Mouse (Mus musculus) gastrocnemius, postnatal 36 days (tissue): ENCODE measurements around the gene Fam89a. TPM values are rescaled to one million over a fixed set of nuclear protein-coding genes. Genes with fewer than 3 reads are reported as not detected.

Source experiments
- DNase-seq, 2 experiments: peaks; one replicate each; pipeline ENCODE4 v3.0.0; 2022
- intact Hi-C: fragments of 180-260 bp; cut with DNase I; formaldehyde crosslinking; loops from one replicate; pipeline ENCODE4 v1.15.1; 2025
- total RNA-seq, 2 experiments: library from RNA; stranded (reverse); gene quantifications; 2 replicates each; pipeline ENCODE4 v1.2.3; 2021

Gene Fam89a
- total RNA-seq, 2 experiments from 2014 or later = 0.37 to 0.64 TPM

DNA sequence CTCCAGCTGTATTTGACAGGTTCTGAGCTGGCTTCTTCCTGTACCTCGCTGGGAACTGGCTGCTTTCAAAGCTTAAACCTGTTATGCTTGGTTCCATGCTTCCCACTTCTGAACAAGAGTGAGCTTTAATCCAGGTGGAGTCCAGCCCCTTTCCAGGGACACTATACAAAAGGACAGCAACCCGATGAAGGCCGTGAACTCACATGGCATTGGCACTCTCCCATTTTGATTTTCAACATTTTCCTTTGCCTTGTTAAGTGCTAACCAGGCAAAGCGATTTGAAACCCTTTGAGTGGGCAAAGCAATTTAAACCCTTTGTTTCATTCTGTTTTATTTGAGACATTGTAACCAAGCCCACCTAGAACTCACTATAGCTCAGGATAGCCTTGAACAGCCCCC lies 3.2 kb upstream of the Fam89a start:
- DNase-seq = no peak
- intact Hi-C loops = no loop called here

DNA sequence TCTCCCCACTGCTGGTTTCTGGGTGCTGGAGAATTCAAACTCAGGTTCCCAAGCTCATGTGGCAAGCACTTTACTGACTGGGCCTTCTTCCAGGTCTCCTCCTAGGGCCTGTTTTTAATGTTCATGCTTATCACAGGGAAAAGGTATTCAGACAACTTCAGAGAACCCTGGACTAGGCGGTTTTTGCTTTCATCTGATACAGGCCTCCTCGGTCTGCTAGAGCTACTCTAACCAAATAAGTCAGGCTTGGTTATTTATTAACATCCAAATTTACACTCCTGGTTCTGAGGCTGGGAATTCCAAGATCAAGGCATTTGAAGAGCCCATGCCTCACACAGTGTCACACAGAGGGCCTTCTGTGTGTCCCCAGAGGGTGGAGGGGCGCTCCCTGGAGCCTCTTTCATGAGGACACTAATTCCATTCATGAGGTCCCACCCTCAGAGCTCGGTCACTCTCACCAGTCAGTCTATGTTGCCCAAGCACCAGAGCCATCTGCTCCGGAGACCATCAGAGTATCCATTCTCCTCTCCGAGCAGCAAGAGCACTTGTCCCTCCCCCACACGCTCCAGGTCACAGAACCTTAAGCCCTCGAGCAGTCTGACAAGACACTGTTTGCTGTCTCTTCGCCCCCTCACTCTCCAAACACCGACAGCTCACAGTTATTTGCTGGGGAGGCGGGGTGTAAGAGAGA lies 2.6 kb upstream of the Fam89a start:
- intact Hi-C loops = no loop called here
- no peak for DNase-seq

DNA sequence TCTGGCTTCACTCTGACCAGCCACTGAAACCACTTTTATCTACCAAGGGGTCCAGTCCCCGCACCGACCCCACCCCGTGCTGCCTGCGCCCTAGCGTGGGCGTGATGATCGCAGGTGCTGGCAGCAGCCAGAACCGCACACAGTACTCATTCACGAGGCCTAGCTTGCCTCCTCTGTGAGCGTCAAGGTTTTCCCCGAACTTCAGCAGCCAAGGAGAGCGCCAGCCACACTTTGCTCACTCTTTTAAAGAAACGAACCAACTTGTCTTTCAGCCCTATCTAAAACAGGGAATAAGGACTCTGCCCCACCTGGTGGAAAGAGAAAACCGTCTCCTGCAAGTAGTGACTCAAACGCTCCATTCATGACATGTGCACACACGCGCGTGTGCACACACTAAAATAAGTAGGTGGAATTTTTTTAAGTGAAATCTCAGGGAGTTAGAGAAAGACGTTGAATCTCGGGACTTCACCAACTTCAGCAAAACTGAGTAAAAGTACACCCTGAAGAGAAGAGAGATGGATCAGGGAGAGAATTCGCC lies 762 bp upstream of the Fam89a start:
- no peak for DNase-seq
- intact Hi-C loops = no loop called here

DNA sequence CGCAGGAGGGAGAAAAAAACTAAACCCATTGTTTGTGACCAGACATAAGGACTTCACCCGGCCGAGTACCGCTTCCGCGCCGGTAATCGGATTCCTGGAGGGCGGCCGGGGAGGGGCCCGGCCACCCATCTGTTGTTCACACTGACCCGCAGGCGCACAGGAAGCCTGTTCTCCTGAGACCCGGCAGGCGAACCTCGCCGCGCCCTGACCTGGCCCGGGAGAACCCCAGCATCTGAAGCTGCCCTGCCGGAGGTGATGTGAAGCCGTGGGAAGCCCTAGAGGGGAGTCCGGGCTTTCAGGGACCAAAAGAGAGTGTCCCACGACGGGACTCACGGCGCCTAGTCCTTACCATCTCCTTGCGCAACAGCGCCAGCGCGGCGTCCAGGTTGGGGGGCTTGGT lies 441 bp downstream of the Fam89a start:
- intact Hi-C loops = no loop called here
- DNase-seq = no peak

DNA sequence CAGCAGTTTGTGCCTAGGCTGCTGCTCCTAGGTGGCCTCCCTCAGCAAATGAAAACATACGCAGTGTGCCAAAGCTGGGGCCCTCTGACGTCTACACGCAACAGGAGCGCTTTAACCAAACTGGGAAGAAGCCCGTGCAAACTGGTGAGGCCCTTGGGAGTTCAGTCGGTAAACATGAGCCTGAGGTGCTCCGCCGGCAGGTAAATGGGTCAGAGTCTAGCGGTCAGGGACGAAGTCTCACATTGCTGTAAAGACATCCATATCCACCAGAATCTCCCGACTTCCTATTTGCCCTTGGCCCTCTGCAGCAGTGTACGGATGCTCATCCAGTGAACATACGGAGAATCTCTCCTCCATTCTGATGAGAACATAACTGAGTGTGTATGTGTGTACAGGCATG lies 5.0 kb downstream of the Fam89a start:
- intact Hi-C loops = no loop called here

DNA sequence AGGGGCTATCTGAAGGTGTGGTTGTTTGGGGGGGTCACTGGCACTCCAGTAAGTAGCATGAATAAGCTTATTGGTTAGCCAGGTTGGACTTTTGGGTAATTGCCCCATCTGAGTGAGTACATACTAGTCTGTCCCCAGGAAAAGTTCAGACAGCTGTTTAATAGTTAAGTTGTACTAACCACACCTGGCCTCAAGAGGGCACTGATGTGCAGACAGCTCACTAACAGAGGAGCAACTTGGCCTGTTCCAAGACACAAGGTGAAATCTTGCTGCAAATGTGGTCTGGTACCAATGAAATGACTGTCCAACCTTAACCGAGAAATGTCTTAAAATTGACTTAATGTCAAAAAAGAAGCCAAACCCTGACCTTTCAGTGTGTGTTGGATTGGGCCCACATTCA lies 12.4 kb downstream of the Fam89a start:
- no peak for DNase-seq
- intact Hi-C loops = loop anchor here (1.0 to 2.0 kb wide), 2 partner anchors 36 to 89 kb away; no protein-coding TSS in a partner anchor

More for the DNA sequence above, 5.0 kb downstream of the Fam89a start:
- DNase-seq = no peak

DNA sequence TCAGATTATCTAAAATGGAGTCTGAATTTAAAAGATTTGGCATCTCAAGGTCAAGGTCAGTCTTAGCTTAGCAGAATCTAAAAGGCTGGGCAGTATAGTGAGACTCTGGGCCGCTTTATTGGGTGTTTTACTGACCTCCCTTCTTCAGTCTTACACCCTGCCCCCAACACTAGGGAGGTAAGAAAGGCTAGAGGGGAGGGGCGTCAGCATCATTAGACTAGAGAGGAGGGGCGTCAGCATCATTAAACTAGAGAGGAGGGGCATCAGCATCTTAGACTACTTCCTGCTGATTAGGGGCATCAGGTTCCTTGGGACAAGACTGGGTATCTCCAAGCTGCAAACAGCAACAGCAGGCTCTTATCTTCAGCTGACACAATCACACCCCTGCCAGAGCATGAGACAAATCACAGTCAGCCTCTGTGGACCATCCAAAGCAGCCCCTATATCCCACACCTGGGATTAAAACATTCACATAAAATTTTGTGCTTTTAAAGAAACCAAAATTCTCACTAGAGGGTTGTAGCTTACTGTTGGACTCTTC lies 16.2 kb downstream of the Fam89a start:
- intact Hi-C loops = no loop called here
- DNase-seq = no peak

DNA sequence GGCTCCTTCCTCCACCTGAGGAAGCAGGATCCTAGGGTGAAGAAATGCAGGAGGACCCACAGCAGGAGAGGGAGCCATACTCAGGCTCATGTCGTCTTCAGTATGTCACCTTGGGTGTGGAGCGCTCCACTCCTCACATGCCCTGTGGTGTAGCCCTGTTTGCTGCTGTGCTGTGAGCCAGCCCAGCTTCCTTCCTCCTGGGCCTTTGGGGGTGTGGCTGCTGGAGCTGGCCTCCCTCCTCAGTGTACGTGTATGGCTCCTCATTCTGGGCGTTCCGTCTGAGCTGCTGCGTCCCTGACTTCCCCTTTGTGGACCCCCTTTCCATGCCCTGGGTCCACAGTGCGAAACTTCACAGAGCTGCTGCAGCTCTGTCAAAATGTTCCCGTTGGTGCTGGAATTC lies 18.8 kb downstream of the Fam89a start:
- no peak for DNase-seq
- intact Hi-C loops = no loop called here

DNA sequence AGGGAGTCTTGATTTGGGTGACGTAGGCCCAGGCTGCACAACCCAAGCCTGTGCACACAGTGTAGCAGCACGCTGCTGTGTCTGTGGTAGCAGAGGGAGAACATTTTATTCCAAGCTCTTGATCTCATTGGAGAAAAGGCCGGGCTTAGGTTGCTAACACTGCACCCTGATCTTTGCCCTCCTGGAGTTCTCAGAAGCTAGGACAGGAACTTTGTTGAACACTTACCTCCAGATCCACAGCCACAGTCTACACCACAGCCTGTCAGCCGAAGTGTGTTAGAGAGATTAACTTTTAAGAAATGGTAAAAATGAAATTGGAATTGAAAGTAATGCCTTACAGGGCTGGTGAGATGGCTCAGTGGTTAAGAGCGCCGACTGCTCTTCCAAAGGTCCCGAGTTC lies 27.3 kb downstream of the Fam89a start:
- intact Hi-C loops = no loop called here
- no peak for DNase-seq

DNA sequence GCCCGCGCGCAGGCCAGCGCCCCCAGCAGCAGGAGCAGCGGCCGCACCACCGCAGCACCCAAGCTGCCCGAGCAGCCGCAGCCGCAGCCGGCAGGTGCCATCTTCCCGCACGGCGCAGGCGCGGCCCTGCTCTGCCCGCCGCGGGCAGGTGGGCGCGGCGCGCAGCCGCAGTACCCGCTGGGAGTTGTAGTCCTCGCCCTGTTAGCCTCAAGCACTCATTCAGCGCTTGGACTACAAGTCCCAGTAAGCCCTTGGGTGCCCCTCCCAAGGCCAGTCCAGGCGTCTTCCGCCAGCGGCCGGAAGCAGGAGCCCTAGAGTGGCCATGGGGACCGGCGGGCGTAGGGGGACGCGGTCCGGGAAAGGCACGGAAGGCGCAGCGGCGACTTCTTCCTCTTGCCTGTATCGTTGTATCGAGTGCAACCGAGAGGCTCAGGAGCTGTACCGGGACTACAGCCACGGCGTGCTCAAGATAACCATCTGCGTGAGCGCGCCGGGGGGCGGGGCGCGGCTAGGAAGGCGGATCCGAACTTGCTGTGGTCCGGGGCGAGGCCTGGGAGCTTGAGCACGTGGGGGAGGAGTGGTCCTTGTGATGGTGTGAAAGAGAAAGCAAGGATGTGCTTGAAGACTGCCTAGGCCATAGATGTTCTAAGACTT lies 29.6 kb downstream of the Fam89a start, which contains the start of the genes Ttc13 and Arv1:
TSS of gene Ttc13 (minus strand) at position 122 of the 654 bp plus-strand sequence.
TSS of gene Arv1 (plus strand) at position 278 of the 654 bp plus-strand sequence.
- peak; percentile 90 to 95 for DNase-seq
- intact Hi-C loops = no loop called here

DNA sequence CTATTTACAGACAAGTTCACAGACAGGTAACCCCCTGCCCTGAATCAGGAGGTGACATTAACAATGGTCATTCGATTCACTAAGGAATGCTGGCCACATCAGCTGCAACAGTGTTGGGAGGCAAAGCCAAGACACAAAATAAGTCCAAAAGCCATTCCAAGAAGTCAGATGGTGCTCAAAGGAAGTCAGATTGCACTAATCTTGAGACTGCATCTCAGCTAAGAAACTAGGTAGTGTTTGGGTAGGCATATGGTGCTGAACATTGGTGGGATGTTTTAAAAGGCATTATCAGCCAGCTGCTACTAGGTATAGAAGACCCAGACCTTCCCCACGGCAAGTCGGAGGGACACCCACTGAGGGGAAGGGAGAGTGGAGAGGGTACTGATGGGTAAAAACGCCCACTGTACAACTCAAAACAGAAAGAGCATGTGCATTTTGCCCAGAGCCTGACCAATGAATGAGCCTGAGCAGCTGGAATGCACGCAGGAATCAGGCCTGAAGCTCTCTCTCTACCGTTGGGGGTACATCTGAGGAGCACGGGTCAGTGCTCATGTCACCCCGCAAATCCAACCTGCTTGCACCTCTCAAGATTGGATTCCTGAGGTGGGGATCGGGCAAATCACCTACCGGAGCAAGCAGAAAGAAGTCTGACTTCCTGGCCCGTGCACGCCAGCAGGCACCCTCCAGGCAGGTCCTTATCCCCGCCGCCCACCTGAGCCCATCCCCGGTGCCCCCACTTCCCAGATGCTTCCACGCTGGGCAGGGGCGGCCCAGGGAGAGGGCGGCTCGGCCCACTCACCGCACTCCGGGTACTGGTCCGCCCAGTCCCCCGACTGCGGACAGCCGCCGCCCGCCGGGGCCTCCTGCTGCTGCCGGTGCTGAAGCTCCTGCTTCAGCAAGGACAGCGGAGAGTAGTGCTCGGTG lies 30.4 kb downstream of the Fam89a start:
- intact Hi-C loops = no loop called here
- DNase-seq = peak in 1 of 2 experiments; percentile 15

DNA sequence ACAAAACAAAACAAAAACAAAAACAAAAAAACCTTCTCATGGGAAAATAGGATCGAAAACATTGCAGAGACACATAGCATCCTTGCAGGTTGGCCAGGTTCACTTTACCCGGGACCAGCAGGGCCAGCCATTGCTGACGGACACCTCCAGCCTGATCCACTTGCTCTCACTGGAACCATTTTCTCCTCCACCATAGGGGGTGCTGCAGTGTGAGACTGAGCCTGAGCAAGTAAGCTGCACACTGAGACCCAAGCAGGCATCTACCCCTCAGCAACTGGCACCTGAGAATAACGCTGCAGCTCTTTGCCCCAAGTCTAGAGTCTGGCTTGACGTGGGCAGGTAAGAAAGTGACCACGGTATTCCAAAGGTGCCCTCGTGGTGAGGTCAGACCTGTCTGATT lies 31.5 kb downstream of the Fam89a start:
- intact Hi-C loops = no loop called here
- DNase-seq = no peak

DNA sequence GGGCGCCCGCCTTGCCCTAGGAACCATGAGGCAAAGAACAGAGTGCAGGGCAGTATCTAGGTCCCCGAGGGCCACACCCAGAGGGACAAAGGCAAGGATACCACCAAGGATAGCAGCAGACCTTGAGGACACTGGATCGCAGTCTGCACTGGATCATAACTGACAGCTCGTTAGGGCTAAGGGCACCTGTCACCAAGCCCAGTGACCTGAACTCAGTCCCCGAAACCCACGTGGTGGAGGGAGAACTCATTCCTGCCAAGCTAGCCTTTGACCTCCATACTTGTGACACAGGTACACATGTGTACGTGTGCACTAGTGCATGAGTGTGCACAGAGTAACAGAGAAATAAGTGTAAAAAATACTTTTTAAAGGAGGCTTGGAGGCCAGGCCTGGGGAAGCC lies 35.9 kb downstream of the Fam89a start:
- intact Hi-C loops = no loop called here

DNA sequence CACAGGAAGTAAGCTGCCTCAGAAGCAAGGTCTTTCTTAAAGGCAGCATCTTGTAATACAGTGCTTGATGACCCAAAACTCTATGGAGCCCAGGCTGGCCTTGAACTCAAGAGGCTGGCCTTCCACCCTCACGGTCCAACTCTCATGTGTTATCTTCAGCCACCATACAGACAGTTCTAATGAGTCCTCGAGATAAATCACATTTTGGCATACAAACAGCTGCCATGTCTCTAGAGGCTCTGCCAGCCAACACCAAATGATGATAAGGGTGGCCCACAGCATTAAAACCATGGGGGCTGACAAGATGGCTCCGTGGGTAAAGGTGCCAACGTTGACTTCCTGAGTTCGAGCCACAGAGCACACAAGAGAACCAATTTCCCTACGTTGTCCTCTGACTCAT lies 38.4 kb downstream of the Fam89a start:
- no peak for DNase-seq
- intact Hi-C loops = no loop called here

More for the DNA sequence above, 35.9 kb downstream of the Fam89a start:
- no peak for DNase-seq

DNA sequence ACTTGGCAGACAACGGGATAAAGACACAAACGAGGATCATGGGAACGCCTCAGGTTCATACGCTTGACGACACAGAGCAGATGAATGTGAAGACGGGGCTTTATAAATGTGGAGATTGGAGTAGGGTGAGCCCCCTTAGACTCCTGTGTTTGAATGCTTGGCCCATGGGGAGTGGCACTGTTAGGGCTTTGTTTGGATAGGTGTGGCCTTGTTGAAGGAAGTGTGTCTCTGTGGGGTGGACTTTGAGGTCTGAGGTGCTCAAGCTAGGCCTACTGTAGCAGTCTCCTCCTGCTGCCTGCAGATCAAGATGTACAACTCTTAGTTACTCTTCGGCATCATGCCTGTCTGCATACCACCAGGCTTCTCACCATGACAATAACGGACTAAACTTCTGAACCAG lies 45.8 kb downstream of the Fam89a start:
- intact Hi-C loops = no loop called here
- no peak for DNase-seq

DNA sequence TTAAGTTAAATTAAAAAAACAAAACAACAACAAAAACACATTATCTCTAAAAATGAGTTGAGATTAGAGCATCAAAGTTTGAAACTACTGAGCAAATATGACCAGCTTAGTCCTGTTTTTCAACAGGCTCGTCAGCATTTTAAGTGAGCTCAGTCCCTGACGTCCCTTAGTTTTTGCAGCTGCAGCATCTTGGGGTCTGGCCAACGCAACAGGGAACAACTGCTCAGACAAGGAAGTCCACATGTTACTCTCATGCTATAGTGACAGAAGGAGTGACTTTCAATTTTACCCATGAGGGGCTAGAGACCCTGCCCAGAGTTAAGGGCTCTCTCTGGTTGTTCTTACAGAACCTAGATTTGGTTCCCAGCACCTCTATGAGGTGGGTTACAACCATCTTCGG lies 47.3 kb downstream of the Fam89a start:
- intact Hi-C loops = no loop called here
- DNase-seq = no peak

DNA sequence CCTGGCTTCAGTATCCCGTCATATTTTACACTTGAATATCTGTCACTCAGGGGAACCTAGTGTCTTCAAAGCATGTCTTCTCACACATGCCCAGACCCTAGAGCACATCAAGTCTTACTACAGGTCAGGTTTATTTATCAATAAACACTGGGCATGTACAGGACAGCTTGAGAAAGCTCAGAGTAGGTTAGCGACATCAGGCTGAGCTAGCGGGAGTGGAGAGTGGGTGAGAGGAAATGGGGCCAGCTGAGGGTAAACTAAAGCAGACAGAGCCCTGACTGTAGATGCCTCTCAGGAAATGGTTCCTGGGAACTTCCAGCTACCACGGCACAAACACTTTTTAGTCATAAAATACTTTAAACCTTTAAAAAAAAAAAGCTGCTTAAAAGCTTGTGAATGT lies 48.1 kb downstream of the Fam89a start:
- intact Hi-C loops = no loop called here
- DNase-seq = no peak

DNA sequence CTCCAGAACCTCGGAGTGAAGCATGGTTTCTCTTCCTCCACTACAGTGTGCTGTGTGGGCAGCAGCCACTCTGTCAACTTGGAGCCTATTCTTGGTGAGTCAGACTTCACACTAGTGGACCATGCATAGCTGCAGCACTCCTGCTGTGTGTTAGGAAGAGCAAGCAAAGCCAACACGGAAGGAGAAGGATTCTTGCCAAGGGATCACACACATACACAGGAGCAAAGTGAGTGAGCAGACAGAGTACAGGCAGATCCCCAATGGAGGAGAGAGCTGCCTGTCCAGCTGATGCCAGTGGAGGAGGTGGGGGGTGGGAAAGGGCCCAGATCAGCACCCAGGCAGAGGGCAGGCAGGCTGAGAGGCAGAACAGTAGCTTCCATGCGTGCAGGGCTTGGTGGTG lies 49.4 kb downstream of the Fam89a start:
- DNase-seq = no peak
- intact Hi-C loops = no loop called here

DNA sequence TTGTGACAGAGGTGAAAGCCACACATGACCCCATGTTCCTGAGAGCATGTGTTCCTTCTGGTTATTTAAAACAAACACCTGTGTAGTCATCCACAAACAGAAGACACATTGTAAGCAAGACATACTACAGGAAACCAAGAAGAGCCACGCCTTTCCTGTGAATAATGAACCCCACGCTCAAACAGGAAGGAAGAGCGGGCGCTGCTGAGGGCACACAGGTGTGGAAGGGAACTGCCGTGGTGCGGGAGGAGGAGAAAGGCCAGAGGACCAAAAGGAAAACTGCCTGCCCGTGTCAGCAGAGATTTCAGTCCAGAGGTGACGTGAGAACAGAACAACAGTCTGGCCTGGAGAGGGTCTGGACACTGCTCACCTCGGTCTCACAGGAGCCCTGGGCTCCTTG lies 50.6 kb downstream of the Fam89a start:
- DNase-seq = no peak
- intact Hi-C loops = no loop called here

DNA sequence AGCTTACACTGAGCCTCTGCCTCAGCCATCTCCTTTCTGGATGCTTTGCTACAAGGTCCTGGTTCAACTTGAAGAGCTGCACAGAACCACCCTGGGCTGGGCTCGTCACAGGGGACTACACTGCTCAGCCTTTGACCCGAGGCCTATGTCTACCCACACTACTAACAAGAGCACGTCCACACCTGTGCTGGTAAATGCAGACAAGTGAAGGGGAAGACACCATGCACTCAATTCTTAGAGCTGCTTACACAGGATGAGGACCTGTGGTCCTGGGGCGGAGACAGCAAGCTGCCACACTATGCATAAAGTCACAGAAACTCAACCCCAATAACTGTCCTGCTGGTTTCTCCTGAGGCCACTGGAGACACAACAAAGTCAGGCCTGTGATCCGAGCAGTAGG lies 51.4 kb downstream of the Fam89a start:
- DNase-seq = no peak
- intact Hi-C loops = no loop called here
